Mouse (Mus musculus) spleen, adult 2 months (tissue): ENCODE measurements around the gene Mpp5. TPM values are rescaled to one million over a fixed set of nuclear protein-coding genes. Genes with fewer than 3 reads are reported as not detected.

Experiments used
- DNase-seq, 2 experiments: peaks; one replicate each; pipeline versions ENCODE4 v3.0.0 to v3.0.0-alpha.2; 2012 to 2021; ENCODE audit warnings: low spot score in 2 of 2, low read depth in 1 of 2
- H3K27ac ChIP-seq: fragments of 200-500 bp; 2 replicates; pipeline ENCODE4 v1.5.1; 2012; ENCODE audit warnings: low read length, inconsistent platforms; ENCODE audit not compliant: insufficient read depth
- H3K27me3 ChIP-seq: fragments of 200-500 bp; 2 replicates; pipeline ENCODE4 v1.6.1; 2012; ENCODE audit warnings: mild to moderate bottlenecking, moderate library complexity, low read length, inconsistent platforms; ENCODE audit not compliant: control insufficient read depth, insufficient read depth
- H3K36me3 ChIP-seq: fragments of 200-500 bp; 2 replicates; pipeline ENCODE4 v1.6.1; 2012; ENCODE audit warnings: mild to moderate bottlenecking, low read length, inconsistent platforms; ENCODE audit not compliant: control insufficient read depth, insufficient read depth
- H3K4me1 ChIP-seq: fragments of 200-500 bp; 2 replicates; pipeline ENCODE4 v1.6.1; 2011; ENCODE audit warnings: inconsistent platforms; ENCODE audit not compliant: control insufficient read depth, insufficient read depth, insufficient read length
- H3K4me3 ChIP-seq: fragments of 200-500 bp; 2 replicates; pipeline ENCODE4 v1.5.1; 2011; ENCODE audit warnings: mild to moderate bottlenecking, inconsistent platforms; ENCODE audit not compliant: insufficient read depth, insufficient read length; ENCODE audit errors: extremely low read depth
- CTCF ChIP-seq: fragments of 200-500 bp; IDR thresholded peaks from 2 replicates; pipeline ENCODE4 v1.5.1; 2011; ENCODE audit warnings: mild to moderate bottlenecking, inconsistent platforms; ENCODE audit not compliant: insufficient read depth, insufficient read length, insufficient replicate concordance; ENCODE audit errors: extremely low read depth
- POLR2A ChIP-seq: fragments of 200-500 bp; IDR thresholded peaks from 2 replicates; pipeline ENCODE4 v1.6.1; 2011; ENCODE audit warnings: low read depth, low read length, inconsistent platforms
- WGBS: fragments of 180-500 bp; shearing (Covaris S2); methylation state at CpG from one replicate; pipeline ENCODE4 v1.1.7; 2018; 5-methylcytosine and 5-hydroxymethylcytosine counted together
- polyA plus RNA-seq: library from polyadenylated mRNA; depleted of rRNA; stranded (reverse); fragments of >200 nt; gene quantifications from 2 replicates; pipeline ENCODE4 v1.2.3, GENCODE M21; 2012

The Mpp5 gene
- polyA plus RNA-seq, 1 experiment, result 0.44 TPM

DNA sequence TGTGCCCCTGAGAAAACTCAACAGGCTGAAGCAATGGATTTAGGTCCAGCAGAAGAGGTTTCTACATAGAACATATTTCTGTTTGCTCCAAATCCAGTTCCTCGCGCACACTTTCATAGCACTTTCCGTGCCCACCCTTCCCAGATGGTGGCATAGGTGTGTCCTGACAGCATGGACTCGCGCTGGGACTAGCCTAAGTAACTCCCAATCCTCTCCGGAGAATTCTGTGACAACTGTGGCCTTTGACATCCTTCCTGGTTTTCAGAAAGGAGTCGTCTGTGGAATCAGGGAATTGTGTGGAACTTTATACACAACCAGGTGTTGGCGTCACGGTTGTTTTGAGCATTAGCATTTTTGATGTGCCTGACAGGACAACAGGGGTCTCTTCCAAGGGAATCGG lies 594 bp upstream of the Mpp5 start:
- TF ChIP-seq POLR2A (no peak), CTCF (no peak)
- H3K36me3 ChIP-seq, result no peaks in the 10 kb centered on the region
- WGBS, result under 1% methylated on average over 10 of the region's 10 CpGs
- H3K27ac ChIP-seq, result no peak overlapping the region
- H3K4me1 ChIP-seq, result no peaks in the 10 kb centered on the region; the same call in 1 of the 2 replicates
- H3K27me3 ChIP-seq, result no peaks in the 10 kb centered on the region
- DNase-seq, result peak in 1 of 2 experiments; percentile 5
- peak overlapping the region; percentile 66 for H3K4me3 ChIP-seq

DNA sequence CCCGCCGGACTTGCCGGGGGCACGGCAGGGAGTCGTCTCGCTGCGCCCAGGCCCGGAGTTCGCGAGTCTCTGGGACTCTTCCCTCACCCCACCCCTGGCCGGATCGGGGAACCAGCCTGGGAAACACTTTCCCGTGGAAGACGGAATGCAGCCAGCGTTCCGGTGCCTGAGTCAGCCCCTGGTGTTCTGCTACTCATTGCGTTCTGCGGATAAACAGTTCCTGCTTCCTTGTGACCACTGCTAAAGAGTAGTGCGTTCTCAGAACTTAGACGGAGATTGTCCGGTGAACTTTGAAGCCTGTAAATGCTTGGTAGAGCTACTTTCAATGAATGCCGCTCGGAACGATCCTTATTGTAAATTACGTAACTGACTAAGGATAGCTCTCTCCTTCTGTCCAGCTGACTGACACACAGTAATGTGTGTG lies 683 bp downstream of the Mpp5 start:
- 1% methylated on average over 25 of the region's 25 CpGs for WGBS
- Histone ChIP-seq H3K27ac (peak overlapping the region; percentile 50; the same call in 1 of the 2 replicates), H3K4me1 (no peaks in the 10 kb centered on the region; the same call in 1 of the 2 replicates), H3K36me3 (no peaks in the 10 kb centered on the region), H3K27me3 (no peaks in the 10 kb centered on the region), H3K4me3 (peak overlapping the region; percentile 86)
- no peak for TF ChIP-seq POLR2A
- TF ChIP-seq CTCF, result no peak
- peak in 1 of 2 experiments; percentile 25 for DNase-seq

DNA sequence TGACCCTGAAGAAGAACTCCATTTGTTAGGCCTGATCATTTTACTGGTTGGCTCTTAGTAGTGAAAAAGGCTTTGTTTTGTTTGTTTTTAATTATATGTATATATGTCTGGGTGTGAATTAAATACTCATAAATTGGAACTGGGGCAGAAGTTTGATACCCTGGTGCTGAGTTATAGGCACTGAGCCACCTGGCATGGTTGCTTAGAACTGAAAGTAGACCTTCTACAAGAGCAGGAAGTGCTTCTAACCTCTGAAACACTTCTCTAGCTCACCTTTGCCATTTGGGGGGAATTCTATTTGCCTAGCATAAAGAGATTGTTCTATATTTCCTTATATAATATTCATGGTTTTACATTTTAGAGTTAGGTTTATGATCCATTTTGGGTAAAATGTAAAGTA lies 13.3 kb downstream of the Mpp5 start:
- DNase-seq, result no peak
- Histone ChIP-seq H3K27ac (no peak overlapping the region), H3K4me3 (no peak overlapping the region), H3K4me1 (no peaks in the 10 kb centered on the region), H3K27me3 (no peaks in the 10 kb centered on the region), H3K36me3 (no peaks in the 10 kb centered on the region)
- TF ChIP-seq POLR2A (no peak), CTCF (no peak)

GRCm38 (mm10) chr12:78769031-78769713 lies 20.5 kb downstream of the Mpp5 start:
- Histone ChIP-seq H3K4me3 (no peak overlapping the region), H3K27ac (no peak overlapping the region), H3K27me3 (no peaks in the 10 kb centered on the region), H3K4me1 (no peaks in the 10 kb centered on the region), H3K36me3 (no peaks in the 10 kb centered on the region)
- DNase-seq, result no peak
- WGBS, result 87% methylated on average over 6 of the region's 6 CpGs
- TF ChIP-seq CTCF, result no peak
- no peak for TF ChIP-seq POLR2A

GRCm38 (mm10) chr12:78773211-78773610 lies 24.5 kb downstream of the Mpp5 start:
- DNase-seq, result no peak
- Histone ChIP-seq H3K4me1 (no peaks in the 10 kb centered on the region), H3K36me3 (no peaks in the 10 kb centered on the region), H3K27ac (no peak overlapping the region), H3K27me3 (no peaks in the 10 kb centered on the region), H3K4me3 (no peak overlapping the region)
- WGBS, result 42% methylated on average over 2 of the region's 2 CpGs
- TF ChIP-seq CTCF (no peak), POLR2A (no peak)

- Histone ChIP-seq H3K4me1 (no peaks in the 10 kb centered on the region), H3K27ac (no peak overlapping the region), H3K27me3 (no peaks in the 10 kb centered on the region), H3K36me3 (no peaks in the 10 kb centered on the region), H3K4me3 (no peak overlapping the region)
- TF ChIP-seq POLR2A (no peak), CTCF (no peak)
- WGBS, result 84% methylated on average over 2 of the region's 2 CpGs
- no peak for DNase-seq
Measured at GRCm38 (mm10) chr12:78777916-78778315, 29.2 kb downstream of the Mpp5 start.

- no peak overlapping the region for H3K4me3 ChIP-seq
- H3K36me3 ChIP-seq, result no peaks in the 10 kb centered on the region
- no peak for DNase-seq
- H3K27me3 ChIP-seq, result no peaks in the 10 kb centered on the region
- 87% methylated on average over 4 of the region's 4 CpGs for WGBS
- no peak overlapping the region for H3K27ac ChIP-seq
- no peaks in the 10 kb centered on the region for H3K4me1 ChIP-seq
- TF ChIP-seq CTCF (no peak), POLR2A (no peak)
Measured at GRCm38 (mm10) chr12:78778423-78779067, 29.8 kb downstream of the Mpp5 start.
